Mouse (Mus musculus) cortical plate, adult 2 months (tissue): Measurements from ENCODE around the gene Bsg. TPM values are rescaled to one million over a fixed set of nuclear protein-coding genes. Genes with fewer than 3 reads are reported as not detected.

Experiments
- H3K27ac ChIP-seq: fragments of 200-500 bp; 2 replicates; pipeline ENCODE4 v1.5.1; 2012; ENCODE audit warnings: low read length, control low read depth, inconsistent platforms; ENCODE audit not compliant: insufficient read depth
- H3K4me1 ChIP-seq: fragments of 200-500 bp; 2 replicates; pipeline ENCODE4 v1.6.1; 2011; ENCODE audit warnings: low read length; ENCODE audit not compliant: control insufficient read depth, insufficient read depth
- H3K4me3 ChIP-seq: fragments of 200-500 bp; 2 replicates; pipeline ENCODE4 v1.5.1; 2011; ENCODE audit warnings: mild to moderate bottlenecking, low read length, control low read depth; ENCODE audit not compliant: insufficient read depth
- CTCF ChIP-seq: fragments of 200-500 bp; IDR thresholded peaks from 2 replicates; pipeline ENCODE4 v1.5.1; 2011; ENCODE audit warnings: mild to moderate bottlenecking, control low read depth, low read length; ENCODE audit not compliant: insufficient read depth; ENCODE audit errors: extremely low read depth
- POLR2A ChIP-seq: fragments of 200-500 bp; IDR thresholded peaks from 2 replicates; pipeline ENCODE4 v1.6.1; 2011; ENCODE audit warnings: mild to moderate bottlenecking, low read length, control low read depth; ENCODE audit not compliant: insufficient read depth; ENCODE audit errors: extremely low read depth
- polyA plus RNA-seq: library from polyadenylated mRNA; depleted of rRNA; stranded (reverse); fragments of >200 nt; gene quantifications from 2 replicates; pipeline ENCODE4 v1.2.3, GENCODE M21; 2012

Bsg gene
- polyA plus RNA-seq, 1 experiment = 1,074 TPM

DNA sequence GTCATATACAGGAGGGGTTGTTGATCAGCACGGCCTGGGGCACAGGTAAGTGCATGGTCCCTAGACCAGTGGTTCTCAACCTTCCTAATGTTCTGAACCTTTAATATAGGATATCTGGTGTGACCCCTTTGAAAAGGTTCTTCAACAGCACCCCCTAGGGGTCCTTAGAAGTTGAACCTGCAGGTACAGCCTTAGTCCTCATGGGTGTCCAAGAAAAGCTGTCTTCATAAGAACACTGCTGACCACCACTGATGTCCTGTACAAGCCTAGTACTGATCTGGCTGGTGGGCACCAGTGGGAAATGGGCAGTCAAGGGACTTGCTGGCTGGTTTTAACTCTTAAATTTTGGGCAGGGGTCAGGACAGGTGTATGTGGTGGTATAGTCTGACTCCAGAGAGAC, 7.7 kb downstream of the Bsg start:
- Histone ChIP-seq H3K4me1 (0 out of 2 replicates have a peak, but pooled peaks cover 1% of the 10 kb centered on the region), H3K4me3 (no peak overlapping the region), H3K27ac (no peak overlapping the region)
- TF ChIP-seq CTCF (peak; percentile 19; the same call in 1 of the 2 replicates), POLR2A (no peak)

DNA sequence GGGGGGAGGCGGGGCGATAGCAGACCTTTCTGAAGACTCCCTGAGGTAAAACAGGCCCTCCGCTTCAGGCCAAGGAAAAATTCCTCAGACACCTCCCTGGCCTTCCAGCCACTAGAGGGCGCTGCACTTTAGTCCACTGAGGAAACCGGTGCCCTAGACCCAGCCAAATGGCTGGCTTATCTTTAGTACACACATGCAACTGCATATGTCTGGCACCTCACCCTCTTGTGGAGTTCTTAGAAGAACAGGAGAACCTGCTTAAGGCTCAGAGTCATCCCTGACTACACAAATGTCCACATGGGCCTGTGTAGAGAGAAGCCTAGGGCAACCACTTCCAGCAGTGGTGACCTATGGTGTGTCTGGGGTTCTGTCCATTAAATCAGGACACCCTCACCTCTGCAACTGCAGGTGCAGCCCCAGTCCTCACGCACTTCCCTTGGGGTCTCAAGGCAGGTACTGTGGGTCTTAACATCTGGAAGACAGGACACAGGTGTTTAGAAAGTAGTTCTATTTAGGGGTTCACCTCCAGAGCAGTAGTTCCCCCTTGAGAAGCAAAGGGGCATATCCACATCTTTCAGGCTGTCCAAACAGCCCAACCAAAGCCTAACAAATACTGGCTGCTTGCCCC, 8.3 kb downstream of the Bsg start:
- Histone ChIP-seq H3K4me3 (no peak overlapping the region), H3K27ac (peak overlapping the region; percentile 2; the same call in 1 of the 2 replicates), H3K4me1 (0 out of 2 replicates have a peak, but pooled peaks cover 1% of the 10 kb centered on the region)
- TF ChIP-seq CTCF = peak; percentile 79
- no peak for TF ChIP-seq POLR2A

DNA sequence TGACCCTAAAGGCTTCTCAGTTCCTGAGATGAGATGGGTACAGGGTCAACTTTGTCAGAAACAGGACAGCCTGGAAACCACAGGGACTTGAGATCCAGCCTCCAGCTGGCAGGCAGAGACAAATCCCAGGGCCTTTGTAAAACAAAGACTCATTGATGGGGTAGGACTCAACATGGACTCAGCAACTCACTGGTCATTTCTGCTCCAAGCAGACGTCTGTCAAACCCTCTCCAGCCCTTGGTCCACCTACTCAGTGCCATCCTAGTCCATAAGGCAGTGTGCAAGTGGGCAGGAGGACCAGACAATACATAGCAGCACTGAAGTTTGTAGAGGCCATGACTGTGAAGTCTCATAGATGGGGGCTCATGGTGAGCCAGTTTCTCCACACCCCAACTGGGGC, 8.9 kb downstream of the Bsg start:
- H3K27ac ChIP-seq = no peak overlapping the region
- TF ChIP-seq CTCF (no peak), POLR2A (no peak)
- peaks cover under 1% of the 10 kb centered on the region; the same call in 1 of the 2 replicates for H3K4me1 ChIP-seq

DNA sequence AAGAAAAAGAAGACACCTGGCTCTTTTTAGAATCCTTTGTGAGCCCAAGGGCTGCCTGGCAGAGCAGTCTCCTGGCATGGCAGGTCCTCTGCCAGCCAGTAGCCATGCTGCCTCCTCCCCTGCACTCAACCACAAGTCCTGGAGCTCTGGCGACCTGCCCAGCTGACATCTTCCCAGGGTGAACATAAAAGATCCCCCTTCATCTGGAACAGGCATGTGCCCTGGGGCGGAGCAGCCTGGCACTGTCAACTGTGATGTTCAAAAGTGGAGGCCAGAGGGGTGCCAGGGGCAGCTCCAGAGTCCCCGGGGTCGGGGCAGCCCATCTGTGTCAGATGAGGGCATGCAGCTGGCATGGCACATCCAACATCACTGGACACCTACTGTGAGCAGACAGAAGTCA, 10.7 kb downstream of the Bsg start:
- TF ChIP-seq CTCF (no peak), POLR2A (no peak)

More for the DNA sequence above, 8.9 kb downstream of the Bsg start:
- H3K4me3 ChIP-seq = no peak overlapping the region

DNA sequence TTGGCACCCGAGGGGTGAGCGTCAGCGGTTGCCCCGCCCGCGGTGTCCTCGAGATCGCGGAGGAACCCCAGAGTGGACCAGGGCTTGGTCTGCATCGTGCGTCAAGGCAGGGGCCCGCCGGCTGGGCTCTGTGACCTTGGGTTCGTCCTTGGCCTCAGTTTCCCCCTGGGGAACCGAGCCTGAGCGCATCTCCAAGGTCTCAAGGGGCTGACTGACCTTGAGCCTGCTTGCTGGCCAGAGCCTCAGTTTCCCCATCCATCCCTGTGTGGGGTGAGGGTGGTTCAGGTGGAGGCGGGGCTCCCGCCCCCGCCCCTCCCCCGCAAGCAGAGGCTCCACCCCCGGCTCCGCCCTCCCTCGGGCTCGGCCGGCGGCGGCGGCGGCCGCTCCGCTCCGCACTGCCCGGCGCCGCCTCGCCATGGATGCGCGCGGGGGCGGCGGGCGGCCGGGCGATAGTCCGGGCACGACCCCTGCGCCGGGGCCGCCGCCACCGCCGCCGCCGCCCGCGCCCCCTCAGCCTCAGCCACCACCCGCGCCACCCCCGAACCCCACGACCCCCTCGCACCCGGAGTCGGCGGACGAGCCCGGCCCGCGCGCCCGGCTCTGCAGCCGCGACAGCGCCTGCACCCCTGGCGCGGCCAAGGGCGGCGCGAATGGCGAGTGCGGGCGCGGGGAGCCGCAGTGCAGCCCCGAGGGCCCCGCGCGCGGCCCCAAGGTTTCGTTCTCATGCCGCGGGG, 12.1 kb downstream of the Bsg start, which contains the start of gene Hcn2:
Gene Hcn2, plus strand, starts transcription at position 381 of the 734 bp plus-strand sequence.
- Histone ChIP-seq H3K4me3 (peak within 1 kb of the TSS; percentile 63), H3K4me1 (peaks cover 6% of the 10 kb centered on the region; the same call in 1 of the 2 replicates), H3K27ac (peak within 1 kb of the TSS; percentile 83)
- TF ChIP-seq CTCF (no peak), POLR2A (peak; percentile 36; the same call in 1 of the 2 replicates)

More for the DNA sequence above, 10.7 kb downstream of the Bsg start:
- H3K4me3 ChIP-seq = no peak overlapping the region
- H3K4me1 ChIP-seq = peaks cover 6% of the 10 kb centered on the region; the same call in 1 of the 2 replicates
- no peak overlapping the region for H3K27ac ChIP-seq

DNA sequence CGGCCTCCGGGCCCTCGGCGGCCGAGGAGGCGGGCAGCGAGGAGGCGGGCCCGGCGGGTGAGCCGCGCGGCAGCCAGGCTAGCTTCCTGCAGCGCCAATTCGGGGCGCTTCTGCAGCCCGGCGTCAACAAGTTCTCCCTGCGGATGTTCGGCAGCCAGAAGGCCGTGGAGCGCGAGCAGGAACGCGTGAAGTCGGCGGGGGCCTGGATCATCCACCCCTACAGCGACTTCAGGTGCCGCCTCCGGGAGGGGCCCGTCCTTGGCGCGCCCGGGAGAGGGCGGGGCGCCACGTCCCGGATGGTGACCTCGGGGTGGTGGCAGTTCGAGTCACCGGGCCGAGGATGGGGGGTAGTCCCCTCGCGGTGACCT, 12.7 kb downstream of the Bsg start:
- Histone ChIP-seq H3K4me3 (peak overlapping the region; percentile 63), H3K27ac (peak overlapping the region; percentile 83), H3K4me1 (peaks cover 6% of the 10 kb centered on the region; the same call in 1 of the 2 replicates)
- no peak for TF ChIP-seq POLR2A
- TF ChIP-seq CTCF = no peak

DNA sequence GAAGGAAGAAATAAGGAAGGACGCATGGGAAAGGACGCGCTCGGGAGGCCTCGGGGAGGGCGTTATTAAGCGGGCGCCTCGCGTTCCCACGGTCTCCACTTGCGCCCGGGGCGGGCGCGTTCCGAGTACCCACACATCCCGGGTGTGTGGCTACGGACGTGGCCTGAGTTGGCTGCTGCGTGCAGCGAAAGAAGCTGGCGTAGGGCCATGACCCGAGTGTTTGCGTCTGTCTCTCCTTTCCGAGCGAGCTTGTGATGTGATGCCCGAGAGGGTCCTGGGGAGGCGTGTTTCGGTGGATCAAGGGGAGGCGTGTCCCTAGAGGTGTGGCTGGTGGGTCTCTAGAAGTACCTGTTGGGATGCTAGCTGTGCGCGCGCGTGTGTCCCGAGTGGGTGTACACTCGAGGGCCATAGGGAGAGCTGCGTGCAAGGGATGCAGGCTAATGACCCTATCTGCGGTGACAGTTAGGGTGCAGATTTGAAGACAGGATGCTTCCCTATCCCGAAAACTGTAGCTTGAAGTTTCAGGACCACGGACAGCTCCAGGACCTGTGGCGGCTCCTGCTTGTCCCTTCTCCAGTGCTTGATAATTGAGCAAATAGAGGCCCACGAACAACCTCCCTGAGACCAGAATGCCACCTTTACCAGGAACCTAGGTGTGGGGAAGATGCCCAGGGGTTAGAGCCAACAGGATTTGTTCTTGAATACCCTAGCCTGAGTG, 13.5 kb downstream of the Bsg start:
- TF ChIP-seq CTCF (no peak), POLR2A (no peak)
- Histone ChIP-seq H3K4me3 (peak overlapping the region; percentile 63), H3K27ac (no peak overlapping the region), H3K4me1 (peaks cover 8% of the 10 kb centered on the region; the same call in 1 of the 2 replicates)

DNA sequence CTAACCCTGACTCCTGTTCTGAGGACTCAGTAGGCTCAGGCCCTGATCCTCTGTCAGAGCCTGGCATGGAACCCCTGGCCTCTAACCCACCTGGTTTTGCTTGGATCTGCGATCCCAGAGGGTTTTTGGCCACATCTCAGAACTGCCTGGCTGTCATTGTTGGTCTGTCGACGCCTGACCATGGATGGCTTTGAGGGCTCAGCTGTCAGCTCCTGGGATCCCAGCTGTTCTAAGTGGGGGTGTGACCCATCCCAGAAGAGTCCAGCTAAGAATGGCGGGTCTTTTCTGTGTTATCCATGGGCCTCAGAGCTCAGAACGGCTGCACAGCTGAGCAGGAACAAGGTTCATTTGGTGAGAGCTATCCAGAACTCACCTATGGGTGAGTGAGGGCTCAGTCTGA, 16.8 kb downstream of the Bsg start:
- Histone ChIP-seq H3K4me3 (no peak overlapping the region), H3K4me1 (peaks cover 8% of the 10 kb centered on the region; the same call in 1 of the 2 replicates), H3K27ac (no peak overlapping the region)
- TF ChIP-seq CTCF = no peak
- TF ChIP-seq POLR2A = no peak

DNA sequence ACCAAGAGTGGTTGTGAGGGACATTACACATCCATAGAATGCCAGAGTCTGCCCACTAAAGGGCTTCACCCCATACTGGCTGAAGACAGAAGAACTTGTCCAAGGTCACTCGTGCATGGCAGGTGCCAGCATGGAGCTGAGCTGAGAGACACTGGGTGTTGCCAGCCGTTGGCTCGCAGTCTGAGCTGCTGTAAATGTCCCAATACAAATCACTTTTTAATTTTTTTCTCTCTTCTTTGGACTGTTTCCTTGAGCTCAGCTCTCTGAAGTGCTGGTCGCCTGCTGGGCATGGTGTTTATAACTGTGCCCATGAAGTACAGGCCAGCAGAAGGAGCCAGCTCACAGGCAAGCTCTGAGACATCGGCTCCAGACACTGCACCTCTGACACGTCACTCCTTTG, 18.8 kb downstream of the Bsg start:
- Histone ChIP-seq H3K4me3 (no peak overlapping the region), H3K4me1 (peaks cover 8% of the 10 kb centered on the region; the same call in 1 of the 2 replicates), H3K27ac (no peak overlapping the region)
- no peak for TF ChIP-seq CTCF
- no peak for TF ChIP-seq POLR2A
